Mouse (Mus musculus) MEL (cell line): ENCODE measurements around the gene Med27.

ENCODE experiments used
- CTCF ChIP-seq, 3 experiments: IDR thresholded peaks in 2 of 3; conservative IDR thresholded peaks in 1 of 3; 2 replicates each; pipeline ENCODE4 v1.5.1; 2011 to 2012; ENCODE audit warnings: low read length in 3 of 3, low read depth in 2 of 3, mild to moderate bottlenecking in 2 of 3, improper control_type of control experiment in 1 of 3, inconsistent platforms in 1 of 3, mixed read lengths in 1 of 3, moderate library complexity in 1 of 3; ENCODE audit not compliant: control insufficient read depth in 1 of 3, insufficient read depth in 1 of 3, poor library complexity in 1 of 3, severe bottlenecking in 1 of 3
- MYB ChIP-seq: IDR thresholded peaks from 2 replicates; pipeline ENCODE4 v1.6.1; 2011; ENCODE audit warnings: mild to moderate bottlenecking, low read depth, low read length, improper control_type of control experiment
- POLR2A ChIP-seq, 2 experiments: IDR thresholded peaks; 2 replicates each; pipeline ENCODE4 v1.6.1; 2011 to 2012; ENCODE audit warnings: low read length in 2 of 2, mild to moderate bottlenecking in 2 of 2, control low read depth in 1 of 2, improper control_type of control experiment in 1 of 2, low read depth in 1 of 2, moderate library complexity in 1 of 2; ENCODE audit not compliant: control insufficient read depth in 1 of 2, insufficient read depth in 1 of 2, poor library complexity in 1 of 2
- ZC3H11A ChIP-seq: IDR thresholded peaks from 2 replicates; pipeline ENCODE4 v1.6.1; 2012; ENCODE audit warnings: low read depth, mild to moderate bottlenecking, inconsistent platforms, low read length, improper control_type of control experiment

- no peak for TF ChIP-seq CTCF (IDR thresholded peaks at IDR 0.05 in 2 of 3, conservative IDR thresholded peaks at IDR 0.05 in 1 of 3; ENCODE audit: control insufficient read depth in 1 of 3, insufficient read depth in 1 of 3, low read depth in 2 of 3, low read length in 3 of 3, poor library complexity in 1 of 3, severe bottlenecking in 1 of 3)
- TF ChIP-seq POLR2A (IDR thresholded peaks at IDR 0.05; ENCODE audit: control insufficient read depth in 1 of 2, insufficient read depth in 1 of 2, low read depth in 1 of 2, low read length in 2 of 2, poor library complexity in 1 of 2): no peak
- TF ChIP-seq ZC3H11A: no peak
- no peak for TF ChIP-seq MYB
Observed at GRCm38 (mm10) chr2:29521486-29521885, 174.9 kb downstream of the Med27 start.
